Mouse (Mus musculus): ENCODE results near the gene Ralb.

DNA sequence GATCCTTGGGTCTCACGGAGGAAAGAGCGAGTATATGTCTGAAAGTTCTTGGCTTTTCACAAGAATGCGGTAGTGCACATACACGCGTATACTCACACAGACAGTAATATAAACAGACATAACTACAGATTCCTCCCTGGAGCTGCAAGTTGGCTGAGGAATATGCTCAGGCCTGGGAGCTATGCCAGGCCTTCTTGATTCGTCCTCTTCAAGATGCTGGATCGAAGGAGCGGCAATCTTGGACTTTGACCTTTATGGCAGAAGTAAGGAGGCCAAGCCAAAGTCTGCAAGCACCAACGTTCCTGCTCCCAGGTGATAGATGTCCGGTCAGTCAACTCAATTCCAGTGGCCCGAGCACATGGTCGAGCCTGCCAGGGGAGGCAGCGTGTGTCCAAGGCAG lies 26.3 kb upstream of the Ralb start:
- TF ChIP-seq POLR2A (IDR thresholded peaks at IDR 0.05; ENCODE audit: extremely low read depth, insufficient read depth, low read length): no peak
- TF ChIP-seq CTCF (IDR thresholded peaks at IDR 0.05; ENCODE audit: extremely low read depth, insufficient read depth, low read length): no peak
